26 mouse cellular contexts compared by ENCODE assay signal in the genomic region with DNA sequence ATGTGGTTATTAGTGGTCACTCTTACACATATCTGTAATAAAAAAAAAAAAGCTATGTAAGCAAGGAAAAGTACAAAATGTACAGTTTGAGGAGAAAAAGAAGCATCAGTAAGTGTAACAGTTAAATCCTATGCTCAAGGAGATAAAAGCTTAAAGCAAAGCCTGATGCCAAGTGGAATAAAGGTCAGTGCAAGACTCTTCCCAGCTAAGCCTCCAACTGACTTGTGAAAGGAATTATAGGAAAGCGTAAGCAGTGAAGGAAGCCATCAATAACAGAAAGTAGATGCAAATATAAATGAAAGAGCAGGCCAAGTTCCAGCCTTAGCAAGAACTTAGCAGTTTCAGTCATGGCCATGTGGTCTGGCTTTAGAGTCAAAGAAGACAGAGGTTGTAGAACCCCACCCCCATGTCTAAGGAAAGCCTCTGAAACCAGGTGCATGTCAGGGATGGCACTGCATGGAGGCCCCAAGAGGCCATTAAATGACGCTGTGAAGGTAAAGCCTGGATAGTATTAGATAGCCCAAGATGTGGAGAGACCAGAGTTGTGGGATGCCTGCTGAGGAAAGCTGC.
"Had no signal": no experiment of that assay in that cellular context is flagged by ENCODE, and none has a peak within 500 bp of the region (broad histone marks: within the 10 kb centered on the region; RNA-seq: fewer than 3 reads in every experiment).

No protein-coding gene starts in this region.

- H3K27ac ChIP-seq: gastrocnemius, adult 2 months; heart, adult 2 months; heart, embryonic 13.5 days; heart, embryonic 15.5 days; hindbrain, embryonic 13.5 days; hindbrain, embryonic 15.5 days; hindbrain, postnatal 0 days; kidney, embryonic 15.5 days; kidney, postnatal 0 days; limb, embryonic 13.5 days; limb, embryonic 15.5 days had no signal

- H3K9me3 ChIP-seq: heart, embryonic 13.5 days; heart, embryonic 15.5 days; hindbrain, embryonic 13.5 days; hindbrain, embryonic 15.5 days; kidney, embryonic 15.5 days; limb, embryonic 13.5 days; limb, embryonic 15.5 days had no signal

- H3K9ac ChIP-seq: heart, embryonic 13.5 days; heart, embryonic 15.5 days; hindbrain, embryonic 13.5 days; hindbrain, embryonic 15.5 days; kidney, embryonic 15.5 days; limb, embryonic 13.5 days; limb, embryonic 15.5 days had no signal

- H3K4me3 ChIP-seq: gastrocnemius, adult 2 months; heart, adult 2 months; heart, embryonic 13.5 days; heart, embryonic 15.5 days; hindbrain, embryonic 13.5 days; hindbrain, embryonic 15.5 days; kidney, embryonic 15.5 days; limb, embryonic 13.5 days; limb, embryonic 15.5 days had no signal

- DNase-seq: gastrocnemius, adult 2 months; gastrocnemius, postnatal 10 days; gastrocnemius, postnatal 25 days; heart, adult 11 months; heart, adult 2 months; heart, postnatal 14 days; heart, postnatal 36 days; kidney, adult 11 months; kidney, adult 2 months; kidney, adult 9 months; kidney, postnatal 14 days; kidney, postnatal 36 days; layer of hippocampus, adult 9-11 months; layer of hippocampus, postnatal 36 days; left cerebral cortex, postnatal 4 days had no signal

- ATAC-seq: hindbrain, postnatal 0 days; intestine, embryonic 16.5 days had no signal

- H3K27me3 ChIP-seq: heart, embryonic 13.5 days; heart, embryonic 15.5 days; hindbrain, embryonic 13.5 days; hindbrain, embryonic 15.5 days; kidney, embryonic 15.5 days; limb, embryonic 13.5 days; limb, embryonic 15.5 days had no signal

- H3K4me1 ChIP-seq: heart, embryonic 13.5 days; heart, embryonic 15.5 days; hindbrain, embryonic 13.5 days; kidney, embryonic 15.5 days; limb, embryonic 13.5 days; limb, embryonic 15.5 days had no signal

- H3K4me2 ChIP-seq: heart, embryonic 11.5 days; heart, embryonic 13.5 days; heart, embryonic 15.5 days; hindbrain, embryonic 13.5 days; hindbrain, embryonic 15.5 days; kidney, embryonic 15.5 days; limb, embryonic 13.5 days; limb, embryonic 15.5 days had no signal
